10 mouse cellular contexts compared by ENCODE assay signal in genomic region chr1:192191322-192191639, GRCm38 (mm10). TPM values are rescaled to one million over a fixed set of nuclear protein-coding genes. Genes with fewer than 3 reads are reported as not detected.
DNase-seq lines count a peak whose midpoint lies in the region; ATAC-seq and TF ChIP-seq lines count a peak whose summit lies in the region.
"Had no signal": no experiment of that assay in that cellular context is flagged by ENCODE, and none has a peak within 500 bp of the region (broad histone marks: within the 10 kb centered on the region; RNA-seq: fewer than 3 reads in every experiment).

No protein-coding gene starts in this region.

- peaks cover 32% of the 10 kb centered on the region for H3K27me3 ChIP-seq in heart, embryonic 16.5 days (ENCODE audit: control insufficient read depth, insufficient read depth, low read length)
- H3K27me3 ChIP-seq in heart, adult 2 months (ENCODE audit: control insufficient read depth, insufficient read depth, low read length): peaks cover 5% of the 10 kb centered on the region
- peaks cover 49% of the 10 kb centered on the region for H3K27me3 ChIP-seq in embryonic facial prominence, embryonic 13.5 days

- TF ChIP-seq POLR2A in heart, adult 2 months (IDR thresholded peaks at IDR 0.05; ENCODE audit: insufficient read depth, low read depth, low read length): no peak
- no peak for TF ChIP-seq POLR2A in brain, embryonic 14.5 days (IDR thresholded peaks at IDR 0.05; ENCODE audit: borderline replicate concordance, extremely low read depth, insufficient read depth, insufficient read length, poor library complexity, severe bottlenecking)

- no peaks in the 10 kb centered on the region for H3K9me3 ChIP-seq in heart, embryonic 16.5 days (replicated peaks; ENCODE audit: control insufficient read depth, low read length)
- no peaks in the 10 kb centered on the region for H3K9me3 ChIP-seq in embryonic facial prominence, embryonic 13.5 days
- H3K9me3 ChIP-seq: megakaryocyte, embryonic 14.5 days had no signal

- 6% methylated on average over 13 of the region's 13 CpGs for WGBS in heart, embryonic 16.5 days
- WGBS in heart, adult 2 months: 7% methylated on average over 13 of the region's 13 CpGs
- 6% methylated on average over 13 of the region's 13 CpGs for WGBS in embryonic facial prominence, embryonic 13.5 days

- no peaks in the 10 kb centered on the region for H3K79me2 ChIP-seq in heart, adult 2 months (replicated peaks; ENCODE audit: control insufficient read depth, insufficient read depth, low read length)

- peak overlapping the region; percentile 60 for H3K4me3 ChIP-seq in heart, embryonic 16.5 days (ENCODE audit: low read length)
- no peak overlapping the region for H3K4me3 ChIP-seq in heart, adult 2 months
- H3K4me3 ChIP-seq in embryonic facial prominence, embryonic 13.5 days: peak overlapping the region; percentile 56

- peak overlapping the region; percentile 91 for H3K4me2 ChIP-seq in heart, embryonic 16.5 days (ENCODE audit: low read depth, low read length)
- peak overlapping the region; percentile 94 for H3K4me2 ChIP-seq in embryonic facial prominence, embryonic 13.5 days

- no peak for ATAC-seq in heart, embryonic 16.5 days (replicated peaks; ENCODE audit: extremely low read depth, insufficient read depth, low FRiP score)
- no peak for ATAC-seq in embryonic facial prominence, embryonic 13.5 days (ENCODE audit: insufficient number of reproducible peaks, insufficient read depth, low FRiP score, low TSS enrichment, low read depth)

- no peaks in the 10 kb centered on the region for H3K36me3 ChIP-seq in heart, embryonic 16.5 days (ENCODE audit: control insufficient read depth, insufficient read depth)
- H3K36me3 ChIP-seq in heart, adult 2 months (ENCODE audit: control insufficient read depth, insufficient read depth, low read length): no peaks in the 10 kb centered on the region
- H3K36me3 ChIP-seq in embryonic facial prominence, embryonic 13.5 days: no peaks in the 10 kb centered on the region

- peaks cover 3% of the 10 kb centered on the region; the same call in 1 of the 2 replicates for H3K4me1 ChIP-seq in heart, embryonic 16.5 days (ENCODE audit: control insufficient read depth, insufficient read depth, low read length)
- no peaks in the 10 kb centered on the region; the same call in 1 of the 2 replicates for H3K4me1 ChIP-seq in heart, adult 2 months (ENCODE audit: control insufficient read depth, insufficient read depth, low read length)
- H3K4me1 ChIP-seq in embryonic facial prominence, embryonic 13.5 days: peaks cover 12% of the 10 kb centered on the region

- DNase-seq in heart, adult 2 months: no peak
- DNase-seq in brain, embryonic 14.5 days (ENCODE audit: low read depth): peak; percentile 20
- peak; percentile 10 for DNase-seq in kidney, postnatal 10 days
- peak; percentile 47 for DNase-seq in right cerebral cortex, postnatal 25 days
- DNase-seq in thymus, adult 18-20 months: no peak
- DNase-seq in thymus, postnatal 25 days: no peak

- TF ChIP-seq EP300 in heart, adult 2 months (IDR thresholded peaks at IDR 0.05; ENCODE audit: insufficient read depth, low read depth, low read length): no peak

- no peak for TF ChIP-seq CTCF in heart, adult 2 months (IDR thresholded peaks at IDR 0.05)
- no peak for TF ChIP-seq CTCF in brain, embryonic 14.5 days (IDR thresholded peaks at IDR 0.05; ENCODE audit: borderline replicate concordance, extremely low read depth, insufficient read depth, insufficient read length)

- H3K27ac ChIP-seq in heart, embryonic 16.5 days (ENCODE audit: low read length): no peak overlapping the region
- H3K27ac ChIP-seq in heart, adult 2 months: no peak overlapping the region
- H3K27ac ChIP-seq in embryonic facial prominence, embryonic 13.5 days: no peak overlapping the region

- intact Hi-C loops in heart, adult 2 months (cut with DNase I): no loop called here

- H3K9ac ChIP-seq in heart, embryonic 16.5 days (ENCODE audit: low read length): 0 out of 2 replicates have a peak overlapping the region, but pooled peaks have one; percentile 25
- no peak overlapping the region for H3K9ac ChIP-seq in heart, adult 2 months (ENCODE audit: low read depth, low read length)
- H3K9ac ChIP-seq in embryonic facial prominence, embryonic 13.5 days: peak overlapping the region; percentile 70; the same call in 1 of the 2 replicates

RNA-seq across cellular contexts. Expression of gene Kcnh1, which starts 0.7 kb away (rescaled TPM):
- 0.32 and 0.34 TPM in 2 replicates for polyA plus RNA-seq in heart, embryonic 16.5 days (2015; fragmentation: Nextera tagmentation; extraction: Ambion mirVana)
- under 1 TPM; 0.05 to 0.09 TPM for total RNA-seq in heart, adult 2 months (2021)
- 0.06 and 0.09 TPM in 2 replicates for polyA plus RNA-seq in heart, adult 2 months (2012; rRNA removed)
- polyA plus RNA-seq in brain, embryonic 14.5 days (2012; rRNA removed): 1.8 and 3.3 TPM in 2 replicates
- 1.3 TPM in 2 replicates for polyA plus RNA-seq in embryonic facial prominence, embryonic 13.5 days (2015; fragmentation: Nextera tagmentation; extraction: Ambion mirVana)
- total RNA-seq: MEL had no signal

RNA-seq across cellular contexts. Expression of gene Rcor3, which starts 53.4 kb away (rescaled TPM):
- 33.1 and 39.6 TPM in 2 replicates for polyA plus RNA-seq in heart, embryonic 16.5 days (2015; fragmentation: Nextera tagmentation; extraction: Ambion mirVana)
- total RNA-seq in heart, adult 2 months (2021): 10 to 100 TPM; 26.3 to 35.0 TPM
- polyA plus RNA-seq in heart, adult 2 months (2012; rRNA removed): 38.3 and 39.7 TPM in 2 replicates
- 47.0 and 48.5 TPM in 2 replicates for polyA plus RNA-seq in brain, embryonic 14.5 days (2012; rRNA removed)
- 28.3 and 28.5 TPM in 2 replicates for polyA plus RNA-seq in embryonic facial prominence, embryonic 13.5 days (2015; fragmentation: Nextera tagmentation; extraction: Ambion mirVana)

Comparison
In these comparisons a context has a peak if more than half of its experiments do, and no peak if none do; other contexts are left out.
1. DNase-seq: peak in brain, embryonic 14.5 days (single experiment), kidney, postnatal 10 days (single experiment) and right cerebral cortex, postnatal 25 days (single experiment); none in heart, adult 2 months (0 of 2), thymus, adult 18-20 months (0 of 2) and thymus, postnatal 25 days (single experiment).